Mouse (Mus musculus): ENCODE measurements around the gene Phf13.

Phf13 gene

DNA sequence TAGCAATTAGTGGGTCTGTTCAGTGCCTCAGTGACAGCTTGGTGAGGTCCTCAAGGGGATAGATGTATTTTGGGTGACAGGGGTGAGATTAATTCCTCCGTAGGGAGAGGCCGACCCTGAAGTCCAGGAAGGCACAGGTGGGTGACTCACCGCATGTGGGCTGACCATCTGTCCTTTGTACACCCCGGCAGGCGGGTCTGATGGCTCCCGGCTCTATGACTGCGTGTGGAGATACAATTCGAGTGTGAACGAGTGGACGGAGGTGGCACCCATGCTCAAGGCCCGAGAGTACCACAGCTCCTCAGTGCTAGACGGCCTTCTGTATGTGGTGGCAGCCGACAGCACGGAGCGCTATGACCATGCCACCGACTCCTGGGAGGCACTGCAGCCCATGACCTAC, 16.1 kb upstream of the Phf13 start:
- DNase-seq (ENCODE audit: low spot score), result no peak

- no peak for DNase-seq (ENCODE audit: low spot score)
These were observed 15.2 kb upstream of the Phf13 start for GRCm38 (mm10) chr4:152011171-152011760.

GRCm38 (mm10) chr4:152010707-152011134, 14.7 kb upstream of the Phf13 start:
- no peak for DNase-seq (ENCODE audit: low spot score)

- no peak for DNase-seq (ENCODE audit: low spot score)
These were observed 14.1 kb upstream of the Phf13 start for GRCm38 (mm10) chr4:152010091-152010706.

DNA sequence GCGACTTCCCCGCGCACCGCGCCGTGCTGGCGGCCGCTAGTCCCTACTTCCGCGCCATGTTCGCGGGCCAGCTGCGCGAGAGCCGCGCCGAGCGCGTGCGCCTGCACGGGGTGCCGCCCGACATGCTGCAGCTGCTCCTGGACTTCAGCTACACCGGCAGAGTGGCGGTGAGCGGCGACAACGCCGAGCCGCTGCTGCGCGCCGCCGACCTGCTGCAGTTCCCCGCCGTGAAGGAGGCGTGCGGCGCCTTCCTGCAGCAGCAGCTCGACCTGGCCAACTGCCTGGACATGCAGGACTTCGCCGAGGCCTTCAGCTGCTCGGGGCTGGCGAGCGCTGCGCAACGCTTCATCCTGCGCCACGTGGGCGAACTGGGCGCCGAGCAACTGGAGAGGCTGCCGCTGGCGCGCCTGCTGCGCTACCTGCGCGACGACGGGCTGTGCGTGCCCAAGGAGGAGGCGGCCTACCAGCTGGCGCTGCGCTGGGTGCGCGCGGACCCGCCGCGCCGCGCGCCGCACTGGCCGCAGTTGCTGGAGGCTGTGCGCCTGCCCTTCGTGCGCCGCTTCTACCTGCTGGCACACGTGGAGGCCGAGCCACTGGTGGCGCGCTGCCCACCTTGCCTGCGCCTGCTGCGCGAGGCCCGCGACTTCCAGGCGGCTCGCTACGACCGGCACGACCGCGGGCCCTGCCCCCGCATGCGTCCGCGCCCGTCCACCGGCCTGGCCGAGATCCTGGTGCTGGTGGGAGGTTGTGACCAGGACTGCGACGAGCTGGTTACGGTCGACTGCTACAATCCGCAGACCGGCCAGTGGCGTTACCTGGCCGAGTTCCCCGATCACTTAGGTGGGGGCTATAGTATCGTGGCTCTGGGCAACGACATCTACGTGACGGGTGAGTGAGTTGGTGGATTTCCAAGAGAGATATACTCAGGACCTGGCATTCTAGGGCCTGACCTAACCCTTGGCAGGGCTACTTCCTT, 13.3 kb upstream of the Phf13 start:
- DNase-seq (ENCODE audit: low spot score), result peak; percentile 59

- DNase-seq (ENCODE audit: low spot score), result peak; percentile 92
These were observed 12.6 kb upstream of the Phf13 start, which contains the start of gene Klhl21 for GRCm38 (mm10) chr4:152008622-152009075. Gene Klhl21 (plus strand): TSS chr4:152008803.

DNA sequence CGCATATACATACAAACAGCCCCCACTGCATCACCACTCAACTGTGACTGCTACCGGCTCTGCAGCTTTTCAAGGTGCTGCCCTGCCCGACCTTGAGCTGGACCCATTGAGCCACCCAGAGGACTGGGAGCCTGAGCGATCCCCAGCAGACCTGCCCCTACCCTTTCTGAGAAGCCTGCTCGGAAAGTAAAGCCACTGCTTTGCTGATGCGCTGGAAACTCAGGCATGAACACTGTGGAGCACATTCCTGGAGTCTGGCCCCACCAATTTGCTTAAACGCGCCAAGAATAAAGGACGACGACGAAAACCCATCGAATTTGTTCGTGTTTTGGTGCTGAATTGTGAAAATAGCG, 12.1 kb upstream of the Phf13 start:
- DNase-seq (ENCODE audit: low spot score), result no peak

- DNase-seq (ENCODE audit: low spot score), result no peak
These were observed 11.6 kb upstream of the Phf13 start for GRCm38 (mm10) chr4:152007481-152008147.

DNA sequence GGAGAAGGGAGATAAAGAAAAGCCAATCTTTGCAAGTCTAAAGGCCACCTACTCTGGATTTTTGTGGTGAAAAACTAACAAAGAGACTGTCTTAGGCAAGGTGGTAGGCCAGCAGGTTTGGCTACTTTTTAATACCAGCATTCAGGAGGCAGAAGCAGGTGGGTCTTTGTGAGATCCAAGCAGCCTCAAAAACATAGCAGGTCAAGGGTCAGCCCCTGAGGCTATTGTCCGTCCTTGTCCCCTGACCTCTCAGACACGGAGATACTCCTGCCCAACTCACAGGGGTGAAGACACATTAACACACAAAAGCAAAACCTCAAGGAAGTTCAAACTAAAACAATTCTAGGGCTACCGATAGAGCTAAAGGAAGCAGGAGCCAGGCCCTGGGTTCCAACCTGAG, 10.8 kb upstream of the Phf13 start:
- no peak for DNase-seq (ENCODE audit: low spot score)

GRCm38 (mm10) chr4:152006137-152006536, 10.1 kb upstream of the Phf13 start:
- no peak for DNase-seq (ENCODE audit: low spot score)

DNA sequence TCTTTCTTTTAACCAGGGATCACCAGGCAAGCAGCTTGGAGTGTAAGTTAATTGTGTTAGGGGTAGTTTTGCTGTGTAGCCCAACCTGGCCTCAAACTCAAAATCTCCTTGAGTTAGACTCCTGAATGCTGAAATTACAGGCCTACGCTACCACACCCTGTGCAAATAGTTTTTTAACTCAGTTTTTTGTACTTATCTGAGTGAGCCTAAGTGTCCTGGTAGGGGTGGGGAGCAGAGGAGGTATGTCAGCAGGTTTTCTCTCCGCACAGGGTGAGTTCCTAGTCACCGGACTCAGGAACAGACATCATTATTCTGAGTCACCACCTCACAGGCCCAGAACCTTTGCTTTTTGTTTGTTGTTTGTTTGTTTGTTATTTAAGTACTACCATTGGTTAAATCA, 6.0 kb upstream of the Phf13 start:
- no peak for DNase-seq (ENCODE audit: low spot score)

DNA sequence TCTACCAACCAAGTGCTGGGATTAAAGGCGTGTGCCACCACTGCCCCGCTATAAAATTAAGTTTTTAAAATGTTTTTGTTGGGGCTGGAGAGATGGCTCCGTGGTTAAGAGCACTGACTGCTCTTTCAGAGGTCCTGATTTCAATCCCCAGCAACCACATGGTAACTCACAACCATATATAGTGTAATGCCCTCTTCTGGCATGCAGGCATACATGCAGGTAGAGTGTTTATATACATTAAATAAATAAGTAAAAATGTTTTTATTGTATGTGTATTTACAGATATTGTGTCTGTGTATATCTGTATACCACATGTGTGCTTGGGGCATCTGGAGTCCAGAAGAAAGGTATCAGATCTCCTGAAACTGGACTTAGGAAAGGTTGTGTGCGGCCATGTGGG, 5.3 kb upstream of the Phf13 start:
- DNase-seq (ENCODE audit: low spot score), result no peak

DNA sequence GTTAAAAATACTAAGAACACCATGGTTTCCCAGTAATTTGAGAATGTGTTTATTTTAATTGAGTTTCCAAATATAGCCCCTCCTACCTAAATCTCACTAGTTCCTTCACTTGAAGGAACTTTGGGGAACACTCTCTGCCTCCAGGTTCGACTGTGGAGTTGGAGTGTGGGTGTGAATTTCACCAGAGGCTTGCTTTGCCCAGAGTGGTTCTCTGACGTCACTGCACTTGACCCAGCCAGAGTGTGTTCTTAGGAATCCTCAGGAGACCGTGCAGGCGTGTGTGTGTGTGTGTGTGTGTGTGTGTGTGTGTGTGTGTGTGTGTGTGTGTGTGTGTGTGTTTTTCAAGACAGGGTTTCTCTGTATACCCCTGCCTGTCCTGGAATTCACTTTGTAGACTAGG, 4.8 kb upstream of the Phf13 start:
- no peak for DNase-seq (ENCODE audit: low spot score)

DNA sequence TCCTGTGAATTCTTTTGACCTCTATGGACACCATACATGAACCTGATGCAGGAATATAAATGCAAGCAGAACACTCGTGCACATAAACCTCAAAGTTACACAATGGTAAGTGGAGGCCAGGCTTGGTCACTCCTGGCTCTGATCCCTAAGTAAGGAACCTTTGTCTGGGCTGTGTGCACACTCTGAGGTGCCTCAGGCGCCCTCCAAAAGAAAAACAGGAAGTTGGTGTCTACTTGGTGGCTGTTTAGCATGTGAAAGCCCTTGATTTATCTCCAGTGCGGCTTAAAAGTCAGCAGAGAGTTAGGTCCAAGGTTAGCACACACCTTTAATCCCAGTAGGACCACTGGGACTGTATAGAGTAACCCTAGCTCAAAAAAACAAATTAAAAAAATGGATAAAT, 3.4 kb upstream of the Phf13 start:
- DNase-seq (ENCODE audit: low spot score), result no peak

DNA sequence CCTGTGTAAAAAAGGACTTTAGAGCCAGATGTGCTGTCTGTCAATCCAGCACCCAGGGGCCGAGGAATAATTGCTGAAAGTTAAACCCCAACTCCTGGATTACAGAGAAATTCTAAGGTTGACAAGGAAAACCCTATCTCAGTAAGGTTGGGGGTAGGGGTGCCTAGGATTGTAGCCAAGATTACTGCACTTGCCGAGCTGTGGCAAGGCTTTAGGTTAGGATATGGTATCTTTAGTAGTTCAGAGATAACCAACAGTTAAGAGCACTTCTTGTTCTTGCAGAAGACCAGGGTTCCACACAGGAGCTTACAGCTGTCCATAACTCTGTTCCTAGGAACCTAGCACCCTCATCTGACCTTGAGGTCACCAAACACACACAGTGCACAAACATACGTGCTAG, 1.6 kb upstream of the Phf13 start:
- DNase-seq (ENCODE audit: low spot score), result no peak

- DNase-seq (ENCODE audit: low spot score), result no peak
These were observed 829 bp upstream of the Phf13 start for GRCm38 (mm10) chr4:151996951-151997222.

GRCm38 (mm10) chr4:151995371-151996172, 486 bp downstream of the Phf13 start:
- no peak for DNase-seq (ENCODE audit: low spot score)

- DNase-seq (ENCODE audit: low spot score), result no peak
These were observed 1.6 kb downstream of the Phf13 start for GRCm38 (mm10) chr4:151994228-151995171.

GRCm38 (mm10) chr4:151993035-151993434, 3.0 kb downstream of the Phf13 start:
- DNase-seq (ENCODE audit: low spot score), result no peak

DNA sequence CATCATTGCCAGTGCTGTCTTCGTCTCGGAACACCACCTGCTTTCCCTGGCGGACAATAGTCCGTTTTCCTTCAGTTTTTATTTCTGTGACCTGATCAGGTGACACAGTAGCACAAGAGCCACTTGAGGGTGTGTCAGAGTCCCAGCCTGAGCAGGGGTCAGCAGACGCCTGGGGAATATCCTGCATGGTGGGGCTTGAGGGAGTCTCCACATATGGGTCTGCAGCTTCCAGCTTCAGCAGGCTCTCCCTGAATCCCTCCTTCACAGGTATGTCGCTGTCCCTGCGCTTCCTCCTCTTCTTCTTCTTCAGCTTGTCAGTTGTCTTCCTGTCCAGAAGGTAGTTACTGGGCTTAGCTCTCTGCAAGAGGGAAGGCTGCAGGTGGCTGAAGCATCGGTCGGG, 4.0 kb downstream of the Phf13 start:
- no peak for DNase-seq (ENCODE audit: low spot score)

- DNase-seq (ENCODE audit: low spot score), result no peak
These were observed 7.0 kb downstream of the Phf13 start for GRCm38 (mm10) chr4:151989110-151989488.

Data from T-cell, adult 2 months (primary cell).